Mouse (Mus musculus) hindbrain, postnatal 0 days (tissue): ENCODE results near the gene Tmem170. TPM values are rescaled to one million over a fixed set of nuclear protein-coding genes. Genes with fewer than 3 reads are reported as not detected.

Experiments
- ATAC-seq: fragments of 200-750 bp; cut with Nextera tagmentation; 2 replicates; pipeline ENCODE4 v1.8.0; 2017; ENCODE audit warnings: mild to moderate bottlenecking, moderate TSS enrichment, moderate library complexity
- DNase-seq: peaks from one replicate; pipeline ENCODE4 v3.0.0-alpha.2; 2015; ENCODE audit warnings: low spot score
- H3K27ac ChIP-seq: fragments of 300-500 bp; sonication (generic); 2 replicates; pipeline ENCODE4 v1.5.1; 2014; ENCODE audit warnings: mild to moderate bottlenecking
- H3K27me3 ChIP-seq: fragments of 300-500 bp; sonication (generic); 2 replicates; pipeline ENCODE4 v1.6.1; 2014; ENCODE audit warnings: low read length, mixed read lengths; ENCODE audit not compliant: insufficient read depth
- H3K36me3 ChIP-seq: fragments of 300-500 bp; sonication (generic); 2 replicates; pipeline ENCODE4 v1.6.1; 2014; ENCODE audit warnings: low read length, mixed read lengths; ENCODE audit not compliant: insufficient read depth
- H3K4me1 ChIP-seq: fragments of 300-500 bp; sonication (generic); 2 replicates; pipeline ENCODE4 v1.6.1; 2014; ENCODE audit warnings: antibody characterized with exemption, low read length, mixed read lengths; ENCODE audit not compliant: insufficient read depth
- H3K4me2 ChIP-seq: fragments of 300-500 bp; sonication (generic); 2 replicates; pipeline ENCODE4 v1.6.1; 2014; ENCODE audit warnings: low read depth, mild to moderate bottlenecking, low read length, moderate library complexity, mixed read lengths
- H3K4me3 ChIP-seq: fragments of 300-500 bp; sonication (generic); 2 replicates; pipeline ENCODE4 v1.5.1; 2014; ENCODE audit warnings: low read length
- H3K9ac ChIP-seq: fragments of 300-500 bp; sonication (generic); replicated peaks from 2 replicates; pipeline ENCODE4 v1.6.1; 2014; ENCODE audit warnings: mild to moderate bottlenecking, low read length, moderate library complexity, mixed read lengths
- H3K9me3 ChIP-seq: fragments of 300-500 bp; sonication (generic); 2 replicates; pipeline ENCODE4 v1.6.1; 2016; ENCODE audit warnings: low read length, mixed read lengths
- CTCF ChIP-seq: IDR thresholded peaks from 2 replicates; pipeline ENCODE4 v1.5.1; 2016; ENCODE audit warnings: antibody characterized with exemption, control low read depth, low read depth
- WGBS: fragments of 180-500 bp; shearing (Covaris S2); extraction: QIAGEN DNeasy Blood & Tissue Kit; methylation state at CpG from one replicate; pipeline ENCODE4 v1.1.7; 2014; 5-methylcytosine and 5-hydroxymethylcytosine counted together
- polyA plus RNA-seq: library from polyadenylated mRNA; unstranded; fragments of >200 nt; fragmentation: Nextera tagmentation; extraction: Ambion mirVana; gene quantifications from 2 replicates; pipeline ENCODE4 v1.2.1, GENCODE M21; 2015
- total RNA-seq: library from RNA; depleted of rRNA; stranded (reverse); fragments of >200 nt; gene quantifications from 2 replicates; pipeline ENCODE4 v1.2.3, GENCODE M21; 2014

Tmem170 gene
- total and polyA plus RNA-seq, 2 experiments from 2014 or later = 2.3 to 3.2 TPM

DNA sequence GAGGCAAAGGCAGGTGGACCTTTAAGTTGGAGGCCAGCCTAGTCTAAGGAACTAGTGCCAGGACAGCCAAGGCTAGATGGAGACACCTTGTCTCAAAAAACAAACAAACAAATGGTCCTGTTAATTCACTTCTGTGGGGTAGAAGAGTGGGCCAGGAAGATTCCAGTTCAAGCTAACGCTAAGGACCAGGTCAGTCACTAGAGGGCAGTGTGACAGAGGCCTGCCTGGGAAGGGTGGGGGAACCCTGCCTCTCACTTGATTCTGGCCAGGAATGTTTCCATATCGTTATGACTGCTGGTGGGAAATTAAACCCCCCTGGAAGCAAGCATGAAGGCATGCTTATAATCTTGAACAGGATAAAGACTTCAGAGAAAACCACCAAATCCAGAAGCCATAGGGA lies 5.0 kb upstream of the Tmem170 start:
- H3K4me1 ChIP-seq = no peaks in the 10 kb centered on the region
- no peak overlapping the region for H3K4me3 ChIP-seq
- DNase-seq (peak; percentile 79), ATAC-seq (no peak)
- H3K9ac ChIP-seq = no peak overlapping the region
- H3K27ac ChIP-seq = no peak overlapping the region
- peak; percentile 85 for TF ChIP-seq CTCF
- no peaks in the 10 kb centered on the region for H3K36me3 ChIP-seq
- H3K9me3 ChIP-seq = no peaks in the 10 kb centered on the region
- WGBS = 1% methylated on average over 2 of the region's 2 CpGs
- H3K4me2 ChIP-seq = no peak overlapping the region
- H3K27me3 ChIP-seq = no peaks in the 10 kb centered on the region

GRCm38 (mm10) chr8:111877711-111878110 lies 1.2 kb upstream of the Tmem170 start:
- ATAC-seq (no peak), DNase-seq (no peak)
- no peak overlapping the region for H3K9ac ChIP-seq
- no peak overlapping the region for H3K4me2 ChIP-seq
- no peak overlapping the region for H3K4me3 ChIP-seq
- no peaks in the 10 kb centered on the region for H3K9me3 ChIP-seq
- no peak for TF ChIP-seq CTCF
- no peaks in the 10 kb centered on the region for H3K4me1 ChIP-seq
- WGBS = 69% methylated on average over 9 of the region's 9 CpGs
- no peaks in the 10 kb centered on the region for H3K27me3 ChIP-seq
- no peaks in the 10 kb centered on the region for H3K36me3 ChIP-seq
- no peak overlapping the region for H3K27ac ChIP-seq

DNA sequence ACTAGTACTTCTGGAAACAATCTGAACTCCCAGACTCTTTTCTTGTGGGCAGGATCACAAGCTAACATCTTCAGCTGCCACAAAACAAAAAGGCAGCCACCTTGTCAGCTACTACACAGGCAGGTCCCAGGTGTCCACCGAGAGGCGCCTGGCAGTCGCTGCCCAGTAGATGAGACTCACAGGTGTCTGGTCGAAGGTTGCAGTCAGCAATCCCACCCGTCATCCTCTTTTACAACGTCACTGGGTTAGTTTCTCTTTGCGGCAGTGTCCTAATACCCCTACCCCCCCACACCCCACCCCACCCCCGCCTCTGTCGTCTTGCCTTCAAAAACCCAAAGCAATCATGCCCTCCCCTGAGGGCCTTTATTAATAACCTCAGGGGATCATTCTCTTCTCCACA lies 792 bp downstream of the Tmem170 start:
- no peaks in the 10 kb centered on the region for H3K9me3 ChIP-seq
- peak overlapping the region; percentile 51 for H3K9ac ChIP-seq
- H3K36me3 ChIP-seq = no peaks in the 10 kb centered on the region
- H3K27ac ChIP-seq = no peak overlapping the region
- H3K4me1 ChIP-seq = no peaks in the 10 kb centered on the region
- TF ChIP-seq CTCF = no peak
- H3K4me3 ChIP-seq = peak overlapping the region; percentile 59
- DNase-seq (no peak), ATAC-seq (no peak)
- 21% methylated on average over 9 of the region's 9 CpGs for WGBS
- peak overlapping the region; percentile 70 for H3K4me2 ChIP-seq
- H3K27me3 ChIP-seq = no peaks in the 10 kb centered on the region

DNA sequence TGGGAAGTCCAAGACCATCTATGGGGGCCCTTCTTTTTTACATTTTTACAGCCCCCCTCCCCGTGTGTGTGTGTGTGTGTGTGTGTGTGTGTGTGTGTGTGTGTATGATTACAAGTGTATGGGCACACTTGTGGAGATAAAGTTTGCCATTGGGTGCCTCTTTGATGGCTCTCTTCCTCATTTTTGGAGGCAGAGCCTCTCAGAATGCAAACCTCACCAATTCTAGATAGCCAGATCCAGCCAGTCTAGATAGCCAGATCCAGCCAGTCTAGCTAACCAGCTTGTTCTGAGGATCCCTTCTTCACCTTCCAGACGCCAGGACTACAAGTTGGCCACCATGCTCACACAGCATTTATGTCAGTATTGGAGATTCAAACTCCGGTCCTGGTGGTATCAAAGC lies 5.3 kb downstream of the Tmem170 start:
- H3K27ac ChIP-seq = no peak overlapping the region
- WGBS = 84% methylated on average over 3 of the region's 3 CpGs
- H3K9ac ChIP-seq = no peak overlapping the region
- no peak overlapping the region for H3K4me3 ChIP-seq
- no peaks in the 10 kb centered on the region for H3K9me3 ChIP-seq
- DNase-seq (no peak), ATAC-seq (no peak)
- H3K36me3 ChIP-seq = no peaks in the 10 kb centered on the region
- no peaks in the 10 kb centered on the region for H3K4me1 ChIP-seq
- H3K27me3 ChIP-seq = no peaks in the 10 kb centered on the region
- no peak overlapping the region for H3K4me2 ChIP-seq
- no peak for TF ChIP-seq CTCF

GRCm38 (mm10) chr8:111870379-111870778 lies 6.2 kb downstream of the Tmem170 start:
- ATAC-seq (no peak), DNase-seq (no peak)
- Histone ChIP-seq H3K4me3 (no peak overlapping the region), H3K27ac (no peak overlapping the region), H3K27me3 (no peaks in the 10 kb centered on the region), H3K9me3 (no peaks in the 10 kb centered on the region), H3K4me2 (no peak overlapping the region), H3K36me3 (no peaks in the 10 kb centered on the region), H3K4me1 (no peaks in the 10 kb centered on the region), H3K9ac (no peak overlapping the region)
- TF ChIP-seq CTCF = no peak
- WGBS = 93% methylated on average over 3 of the region's 3 CpGs

DNA sequence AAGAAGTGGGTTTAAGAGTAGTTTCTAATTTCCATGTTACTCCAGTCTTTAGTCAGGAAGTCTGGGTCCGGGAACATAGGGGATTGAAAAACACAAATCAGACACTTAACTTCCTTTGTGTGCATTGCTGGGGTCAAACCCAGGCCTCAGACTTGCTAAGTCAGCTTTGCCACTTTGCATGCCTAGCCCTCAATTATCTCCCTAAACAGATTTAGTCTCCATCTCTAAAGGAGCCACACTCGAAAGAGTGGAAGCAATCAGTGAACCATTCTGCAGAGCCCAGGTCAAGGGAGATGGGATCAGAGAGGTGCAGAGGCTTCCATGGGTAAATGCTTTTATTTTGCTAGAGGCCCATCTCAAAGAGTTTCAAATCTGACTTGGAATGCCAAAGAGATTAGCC lies 7.9 kb downstream of the Tmem170 start:
- ATAC-seq (no peak), DNase-seq (no peak)
- Histone ChIP-seq H3K36me3 (no peaks in the 10 kb centered on the region), H3K4me3 (no peak overlapping the region), H3K27me3 (no peaks in the 10 kb centered on the region), H3K27ac (no peak overlapping the region), H3K9me3 (no peaks in the 10 kb centered on the region), H3K9ac (no peak overlapping the region), H3K4me2 (no peak overlapping the region), H3K4me1 (no peaks in the 10 kb centered on the region)
- 63% methylated on average over 2 of the region's 2 CpGs for WGBS
- TF ChIP-seq CTCF = no peak

- H3K9ac ChIP-seq = no peak overlapping the region
- ATAC-seq (no peak), DNase-seq (no peak)
- H3K27me3 ChIP-seq = no peaks in the 10 kb centered on the region
- H3K4me2 ChIP-seq = no peak overlapping the region
- H3K4me3 ChIP-seq = no peak overlapping the region
- H3K4me1 ChIP-seq = no peaks in the 10 kb centered on the region
- H3K36me3 ChIP-seq = no peaks in the 10 kb centered on the region
- no peak for TF ChIP-seq CTCF
- no peak overlapping the region for H3K27ac ChIP-seq
- 91% methylated on average over 6 of the region's 6 CpGs for WGBS
- H3K9me3 ChIP-seq = no peaks in the 10 kb centered on the region
Observed at GRCm38 (mm10) chr8:111865857-111866256, 10.7 kb downstream of the Tmem170 start.
